Mouse (Mus musculus) gastrocnemius, adult 8-10 months (tissue): ENCODE results near the gene Pld1. TPM values are rescaled to one million over a fixed set of nuclear protein-coding genes. Genes with fewer than 3 reads are reported as not detected.
A peak's percentile ranks its signal among the peaks of the same experiment; 100 is the strongest.

Source experiments
- DNase-seq, 2 experiments: peaks; one replicate each; pipeline ENCODE4 v3.0.0; 2022; ENCODE audit warnings: low spot score in 2 of 2
- total RNA-seq, 4 experiments: library from RNA; stranded (reverse); gene quantifications; 2 replicates each; pipeline ENCODE4 v1.2.4; 2022

Gene Pld1
- total RNA-seq, 4 experiments from 2014 or later = 2.5 to 6.8 (median 3.7) TPM

DNA sequence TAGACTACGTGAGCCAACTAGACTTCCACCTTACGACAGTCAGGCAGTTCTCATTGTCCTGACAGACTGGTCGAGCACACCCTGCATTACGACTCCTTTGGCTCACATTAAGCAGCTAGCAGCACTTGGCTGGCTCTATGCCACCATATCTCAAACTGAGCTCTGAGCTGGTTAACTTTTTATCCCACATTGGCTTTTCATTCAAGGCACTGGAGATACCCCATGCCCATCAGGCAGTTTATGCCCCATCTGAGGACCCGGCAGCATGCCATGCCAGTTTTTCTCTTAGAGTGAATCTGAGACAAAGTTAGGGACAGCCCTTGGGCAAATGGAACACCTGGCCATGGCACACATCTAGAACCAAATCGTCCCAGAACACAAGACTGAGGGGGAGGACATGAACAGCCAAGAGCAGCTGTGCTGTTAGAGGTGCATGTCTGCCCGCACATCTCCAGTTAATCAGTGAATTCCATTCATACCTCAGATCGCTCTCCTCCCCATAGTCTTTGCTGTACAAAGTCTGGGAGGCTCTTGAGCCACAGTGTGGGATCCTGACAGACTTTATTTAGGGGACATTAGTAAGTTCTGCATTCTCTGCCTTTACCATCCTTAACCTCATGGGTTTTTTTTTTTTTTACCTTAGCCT lies 49.5 kb downstream of the Pld1 start:
- DNase-seq = no peak

DNA sequence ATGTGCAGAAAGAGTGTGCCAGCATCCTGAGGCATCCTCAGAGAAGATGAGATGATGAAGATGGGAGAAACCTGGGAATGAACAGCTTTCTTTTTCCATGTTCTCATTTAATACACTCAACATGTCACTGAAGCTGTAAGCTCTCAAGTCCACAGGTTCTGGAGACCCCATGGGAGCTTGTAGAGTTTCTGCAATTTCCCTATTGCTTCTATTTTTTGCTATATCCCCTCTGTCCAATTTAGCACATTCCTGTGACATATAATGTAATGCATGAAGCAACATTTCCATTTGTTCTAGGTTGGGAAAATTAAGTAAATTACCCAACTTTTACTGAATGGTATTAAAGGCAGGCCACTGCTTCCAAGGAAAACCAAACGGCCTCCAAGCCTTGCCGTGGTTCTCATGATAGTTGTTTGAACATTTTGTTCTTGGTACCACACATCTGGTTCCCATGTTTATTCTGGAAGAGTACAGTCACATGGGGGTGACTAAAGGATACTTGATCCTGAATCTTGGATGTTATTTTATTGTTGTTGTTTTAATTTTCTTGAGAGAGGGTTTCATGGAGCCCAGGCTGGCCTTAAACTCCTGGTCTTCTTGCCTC lies 52.7 kb downstream of the Pld1 start:
- DNase-seq = no peak

DNA sequence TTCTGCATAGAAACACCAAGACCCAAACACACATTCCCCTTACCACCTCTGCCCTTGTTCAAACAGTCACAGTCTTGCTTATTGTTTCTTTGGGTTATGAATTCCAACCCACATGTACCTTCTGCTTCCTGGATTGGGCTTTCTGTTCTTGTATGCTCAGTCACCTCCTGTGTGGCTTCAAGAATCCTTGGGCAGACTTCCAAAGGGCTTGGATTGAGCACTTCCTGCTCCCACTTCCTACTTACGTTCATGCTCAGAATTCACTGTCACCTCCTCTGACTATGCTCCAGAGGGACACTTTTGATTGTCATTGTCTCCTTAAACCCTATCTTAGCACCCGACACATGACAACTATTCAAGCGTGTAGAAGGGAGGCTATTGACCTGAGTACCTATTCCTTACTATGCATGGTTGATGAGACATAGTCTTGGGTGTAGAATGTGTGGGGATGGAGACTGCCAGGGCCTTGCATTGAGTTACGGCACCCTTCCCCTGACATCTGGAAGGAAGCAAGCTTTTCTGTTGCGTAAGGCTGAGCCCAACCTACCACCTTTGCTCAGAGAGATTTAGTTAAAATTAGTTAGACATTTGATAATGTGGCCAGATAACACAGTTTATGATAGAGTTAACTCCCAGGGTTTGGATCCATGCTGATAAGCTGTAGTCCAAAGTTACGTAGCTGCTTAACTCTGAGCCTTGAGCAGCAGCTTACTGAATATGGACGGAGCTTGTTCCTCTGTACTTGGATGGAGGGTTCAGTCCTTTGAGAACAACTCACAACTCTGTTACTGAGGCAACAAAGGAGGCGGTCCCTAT lies 55.9 kb downstream of the Pld1 start:
- no peak for DNase-seq

DNA sequence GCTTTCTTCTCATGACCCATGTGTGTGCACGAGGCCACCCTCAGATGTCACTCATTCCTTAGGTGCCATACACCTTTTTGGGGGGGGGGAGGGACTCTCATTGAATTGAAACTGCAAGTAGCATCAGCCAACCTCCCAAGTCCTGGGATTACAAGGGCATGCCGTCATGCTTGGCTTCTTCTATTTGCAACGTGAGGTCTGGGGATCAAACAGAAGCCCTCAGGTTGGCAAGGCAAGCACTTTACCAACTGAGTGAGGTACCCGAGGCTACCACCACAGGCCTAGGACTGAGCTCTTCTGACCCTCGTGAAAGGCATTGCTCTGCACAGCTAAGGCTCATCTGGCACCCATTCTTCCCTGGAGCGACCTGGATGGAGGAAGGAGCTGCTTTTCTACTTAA lies 65.8 kb downstream of the Pld1 start:
- DNase-seq = no peak

DNA sequence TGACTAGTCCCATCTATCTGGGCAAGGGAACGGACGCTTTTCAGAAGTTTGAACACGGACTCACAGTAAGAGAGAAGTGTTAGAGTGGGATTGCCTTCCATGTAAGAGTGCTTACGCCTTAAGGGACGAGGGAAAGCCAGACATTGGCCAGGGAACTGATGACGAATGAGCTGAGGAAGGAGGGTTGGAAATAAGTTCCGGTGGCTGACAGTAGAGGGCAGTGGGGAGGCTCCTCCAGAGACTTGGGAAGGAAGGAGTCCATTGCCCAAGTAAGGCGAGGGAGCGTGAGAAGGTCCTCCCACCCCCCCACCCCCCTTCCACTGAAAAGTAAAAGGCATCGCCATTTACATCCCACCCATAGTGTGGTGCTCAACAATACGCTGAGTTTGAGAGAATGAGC lies 69.2 kb downstream of the Pld1 start:
- no peak for DNase-seq

DNA sequence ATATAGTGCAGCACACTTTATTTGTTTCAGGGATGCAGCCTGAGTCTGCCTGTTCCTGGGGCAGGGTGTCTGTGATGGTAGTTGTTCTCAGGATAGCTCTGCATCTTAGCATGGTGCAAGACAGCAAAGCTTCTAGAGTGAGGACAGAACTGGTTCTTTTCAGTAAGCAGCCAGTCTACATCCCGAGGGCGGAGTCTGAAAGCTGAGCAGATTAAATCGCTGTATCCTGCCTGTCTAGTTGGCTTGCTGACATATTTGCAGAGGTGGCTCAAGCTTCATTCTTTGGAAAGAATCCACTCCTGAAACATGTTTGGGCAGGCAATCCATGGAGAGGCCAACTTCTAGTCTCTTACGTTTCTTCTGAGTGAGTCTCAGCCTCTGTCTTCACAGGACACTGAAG lies 69.9 kb downstream of the Pld1 start:
- no peak for DNase-seq

DNA sequence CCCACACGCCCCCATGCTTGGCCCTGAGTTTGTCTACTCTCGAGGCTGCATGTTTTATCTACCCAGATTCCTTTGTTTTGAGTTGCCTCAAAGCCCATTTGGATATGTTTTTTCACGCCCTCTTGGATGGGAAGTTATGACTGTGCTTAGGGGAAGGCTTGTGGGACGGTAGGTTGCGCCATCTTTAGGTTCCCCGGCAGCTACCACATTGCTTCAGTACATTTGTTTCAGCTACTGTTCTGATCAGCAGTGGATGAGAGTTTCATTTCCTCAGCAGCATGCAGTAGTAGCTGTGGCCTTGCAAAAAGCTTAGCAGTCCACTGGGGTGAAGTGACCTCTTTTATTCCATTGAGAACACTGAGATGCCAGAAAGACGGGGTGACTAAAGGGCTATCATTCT lies 73.7 kb downstream of the Pld1 start:
- no peak for DNase-seq

DNA sequence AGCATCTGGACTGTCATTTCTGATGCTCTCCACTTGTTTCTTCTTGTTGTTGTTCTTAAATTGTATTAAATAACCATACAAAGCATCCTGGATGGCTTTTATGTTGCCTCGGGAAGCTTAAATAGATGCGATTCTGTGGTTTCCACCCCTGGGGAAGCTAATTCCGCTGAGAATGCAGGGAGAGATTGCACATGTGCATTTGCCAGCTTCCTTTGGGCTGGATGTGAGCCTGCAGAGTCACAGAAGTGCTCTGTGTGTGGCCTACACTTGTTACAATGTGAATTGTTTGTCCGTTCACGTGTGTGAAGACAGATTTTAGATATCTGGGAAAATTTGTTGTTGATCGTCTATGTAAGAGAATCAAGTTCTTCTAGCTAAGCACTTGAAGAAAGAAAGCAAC lies 74.9 kb downstream of the Pld1 start:
- DNase-seq = no peak

DNA sequence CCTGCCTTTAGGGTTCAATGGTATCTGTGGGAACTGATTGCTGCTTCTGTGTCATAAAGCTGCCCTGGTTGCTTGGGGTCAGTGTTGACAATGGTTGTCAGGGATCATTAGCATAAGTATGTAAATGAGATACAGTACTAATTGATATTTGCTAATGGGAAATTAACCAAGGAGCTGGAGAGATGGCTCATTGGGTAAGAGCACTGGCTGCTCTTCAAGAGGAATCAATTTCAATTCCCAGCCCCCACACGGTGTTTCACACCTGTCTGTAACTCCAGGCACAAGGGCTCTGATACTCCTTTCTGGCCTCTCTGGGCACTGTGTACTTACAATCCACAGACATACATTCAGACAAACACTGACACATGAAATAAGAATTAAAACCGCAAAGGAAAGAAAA lies 78.5 kb downstream of the Pld1 start:
- no peak for DNase-seq

DNA sequence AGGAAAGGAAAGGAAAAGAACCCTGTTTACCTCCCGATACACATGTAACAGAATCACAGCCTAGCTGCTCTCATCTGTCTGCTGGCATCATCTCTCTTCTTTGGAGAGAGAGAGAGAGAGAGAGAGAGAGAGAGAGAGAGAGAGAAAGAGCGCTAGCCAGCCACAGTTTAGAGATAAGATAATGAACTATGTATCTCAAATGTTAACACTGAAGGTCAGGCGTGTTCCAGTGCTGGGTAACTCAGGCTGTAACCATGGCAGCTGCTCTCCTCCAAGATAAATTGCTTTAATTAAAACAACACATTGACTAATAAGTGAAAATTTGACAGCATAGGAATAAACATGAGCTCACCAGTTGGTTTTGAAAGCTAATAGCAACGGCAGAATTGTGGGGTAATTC lies 81.2 kb downstream of the Pld1 start:
- DNase-seq = no peak

DNA sequence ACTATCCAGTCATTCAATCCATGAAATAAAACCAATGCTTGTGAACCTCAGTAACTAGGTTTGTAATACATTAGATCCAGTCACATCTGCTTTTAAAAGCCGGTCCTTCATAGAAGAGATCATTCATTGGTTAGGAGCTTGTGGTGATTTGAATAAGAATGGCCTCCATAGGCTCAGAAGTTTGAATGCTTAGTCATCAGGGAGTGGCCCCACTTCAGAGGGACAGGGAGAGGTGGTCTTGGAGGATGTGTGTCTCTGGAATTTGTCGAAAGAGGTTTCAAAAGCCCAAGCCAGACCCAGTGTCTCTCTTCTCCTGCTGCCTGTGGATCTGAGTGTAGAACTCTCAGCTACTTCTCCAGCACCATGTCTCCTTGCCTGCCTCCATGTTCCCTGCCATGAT lies 81.9 kb downstream of the Pld1 start:
- no peak for DNase-seq

DNA sequence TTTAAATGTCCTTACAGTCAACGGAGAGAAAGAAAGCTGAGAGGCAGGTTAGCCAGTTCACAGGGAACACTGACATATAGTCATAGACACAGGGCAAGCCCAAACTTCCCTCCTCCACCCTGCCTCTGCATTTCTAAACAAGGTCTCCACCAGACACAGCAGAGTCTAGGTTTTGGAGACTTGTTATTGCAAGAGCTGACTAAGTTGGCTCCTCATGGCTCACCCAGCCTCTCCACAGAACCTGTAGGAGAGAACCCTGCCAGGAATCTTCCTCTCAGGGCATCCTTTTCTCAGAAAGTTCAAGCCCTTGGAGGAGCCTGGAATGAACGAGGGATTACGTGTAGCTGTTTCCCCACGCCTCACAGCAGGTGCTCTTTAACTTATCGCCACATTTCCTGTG lies 83.7 kb downstream of the Pld1 start:
- no peak for DNase-seq

DNA sequence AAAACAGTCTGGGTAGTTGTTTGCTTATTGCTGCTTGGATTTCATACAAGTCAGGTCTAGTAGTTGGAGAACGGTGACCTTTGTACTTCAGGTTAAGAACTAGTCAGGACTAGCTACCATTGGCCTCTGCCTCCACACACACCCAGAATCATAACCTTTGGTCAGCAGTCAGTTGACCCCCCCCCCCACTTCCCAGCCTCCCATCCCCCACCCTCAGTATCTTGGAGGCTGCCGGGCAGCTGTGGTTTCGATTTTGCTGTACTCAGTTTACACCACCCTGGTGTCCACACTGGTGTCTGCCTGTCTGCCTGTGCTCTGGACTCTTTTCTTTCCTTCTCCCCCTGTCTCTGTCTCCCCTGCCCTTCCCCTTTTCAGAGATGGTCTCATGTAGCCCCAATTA lies 88.4 kb downstream of the Pld1 start:
- DNase-seq = no peak

DNA sequence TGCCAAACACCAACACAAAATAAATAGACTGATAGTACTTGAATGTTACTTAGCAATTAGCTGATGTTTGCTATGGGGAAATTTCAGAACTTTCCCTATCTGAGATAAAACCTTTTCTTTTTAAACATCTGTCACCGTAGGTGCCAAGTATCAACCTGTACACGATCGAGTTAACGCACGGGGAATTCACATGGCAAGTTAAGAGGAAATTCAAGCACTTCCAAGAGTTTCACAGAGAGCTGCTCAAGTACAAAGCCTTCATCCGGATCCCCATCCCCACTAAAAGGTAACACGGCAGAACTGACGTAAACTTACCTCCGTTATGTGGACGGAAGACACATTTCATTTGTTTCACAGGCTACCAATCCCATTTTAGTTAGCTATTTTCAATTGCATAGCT lies 90.0 kb downstream of the Pld1 start:
- no peak for DNase-seq

DNA sequence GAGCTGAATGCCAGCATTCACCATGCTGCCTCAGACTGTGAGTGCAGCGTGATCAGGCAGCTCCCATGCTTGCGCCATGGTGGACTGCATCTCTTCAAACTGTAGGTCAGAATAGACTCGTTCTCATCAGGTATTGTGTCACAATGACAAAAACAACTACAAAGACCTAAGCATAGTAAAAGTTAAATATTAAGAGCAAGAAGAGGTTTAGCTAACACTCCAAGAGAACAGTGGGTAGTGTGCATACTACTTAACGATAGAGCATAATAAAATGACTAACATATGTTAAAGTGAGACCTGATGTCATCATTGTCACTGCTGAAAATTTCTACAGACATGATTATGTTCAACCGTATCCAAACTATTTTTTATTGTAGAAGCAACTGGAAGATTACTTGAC lies 92.4 kb downstream of the Pld1 start:
- no peak for DNase-seq

DNA sequence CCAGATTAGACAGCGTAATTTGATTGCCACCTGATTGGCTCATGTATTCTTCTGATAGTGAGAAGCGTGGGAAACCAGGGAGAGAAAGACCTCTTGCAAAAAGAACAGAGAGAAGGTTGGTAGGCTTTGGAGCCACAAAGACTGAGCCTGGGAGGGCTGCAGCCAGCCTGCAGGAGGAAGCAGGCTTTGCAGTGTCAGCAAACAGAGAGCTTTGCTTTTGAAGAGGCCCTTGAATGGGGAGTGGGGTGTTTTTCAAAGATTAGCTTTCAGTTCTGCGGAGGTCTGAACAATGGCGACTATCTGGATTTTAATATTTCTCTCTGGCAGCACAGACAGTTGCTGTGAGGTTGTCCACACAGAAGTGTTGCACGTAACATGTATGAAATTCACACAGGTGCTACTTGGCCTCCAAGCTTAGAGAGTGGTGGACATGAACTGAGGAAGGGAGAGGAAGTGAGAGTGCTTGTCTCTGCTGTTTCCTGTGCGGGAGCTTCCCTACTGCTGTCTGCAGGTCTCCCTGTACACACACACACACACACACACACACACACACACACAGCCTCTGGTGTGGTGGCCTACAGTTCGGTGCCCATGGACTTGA lies 93.2 kb downstream of the Pld1 start:
- no peak for DNase-seq

DNA sequence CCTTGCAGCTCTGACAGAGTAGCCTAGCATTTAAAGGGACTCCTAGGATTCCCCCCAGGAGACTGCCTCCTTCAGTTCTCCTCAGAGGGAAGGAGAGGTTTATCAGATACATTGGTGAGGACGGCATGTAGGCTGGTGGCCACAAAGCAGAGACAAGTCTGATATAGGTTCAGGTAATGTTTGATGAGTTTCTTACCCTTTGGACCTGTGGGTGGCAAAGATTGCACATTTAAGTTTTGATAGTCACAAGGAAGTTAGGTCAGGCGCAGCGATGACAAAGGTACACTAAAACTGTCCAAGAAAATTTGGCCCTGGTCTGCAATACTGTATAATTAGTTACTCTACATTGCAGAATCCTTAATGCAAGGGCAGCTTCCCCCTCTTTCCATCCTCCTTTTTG lies 95.4 kb downstream of the Pld1 start:
- no peak for DNase-seq

DNA sequence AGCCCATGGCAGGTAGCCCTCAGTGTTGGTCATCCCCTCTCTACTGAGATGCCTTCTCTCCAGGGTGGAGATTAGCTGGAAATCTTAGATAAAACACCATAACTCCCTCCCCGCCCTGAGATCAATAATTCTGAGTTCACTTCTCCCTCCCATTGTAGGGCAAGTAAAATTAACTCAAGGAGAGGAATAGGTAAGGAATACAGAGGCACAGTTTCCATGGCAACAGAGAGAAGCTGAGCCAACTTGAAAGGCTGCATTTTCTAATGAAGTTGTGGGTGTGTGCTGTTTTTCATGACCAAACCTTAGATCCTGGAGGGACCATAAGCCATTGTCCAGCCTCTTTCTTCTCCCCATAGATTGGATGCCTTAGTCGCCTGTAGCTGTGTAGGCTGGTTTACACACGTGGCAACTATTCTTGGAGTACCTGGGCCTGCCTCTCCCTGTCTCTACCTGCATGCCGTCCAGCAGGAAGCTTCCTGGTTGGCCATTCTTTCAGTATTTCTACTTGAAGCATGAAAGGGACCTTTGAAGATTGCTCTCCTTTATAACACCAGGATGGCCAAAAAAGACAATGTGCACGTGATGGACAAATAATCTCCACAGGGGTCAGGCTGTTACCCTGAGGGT lies 96.3 kb downstream of the Pld1 start:
- no peak for DNase-seq

DNA sequence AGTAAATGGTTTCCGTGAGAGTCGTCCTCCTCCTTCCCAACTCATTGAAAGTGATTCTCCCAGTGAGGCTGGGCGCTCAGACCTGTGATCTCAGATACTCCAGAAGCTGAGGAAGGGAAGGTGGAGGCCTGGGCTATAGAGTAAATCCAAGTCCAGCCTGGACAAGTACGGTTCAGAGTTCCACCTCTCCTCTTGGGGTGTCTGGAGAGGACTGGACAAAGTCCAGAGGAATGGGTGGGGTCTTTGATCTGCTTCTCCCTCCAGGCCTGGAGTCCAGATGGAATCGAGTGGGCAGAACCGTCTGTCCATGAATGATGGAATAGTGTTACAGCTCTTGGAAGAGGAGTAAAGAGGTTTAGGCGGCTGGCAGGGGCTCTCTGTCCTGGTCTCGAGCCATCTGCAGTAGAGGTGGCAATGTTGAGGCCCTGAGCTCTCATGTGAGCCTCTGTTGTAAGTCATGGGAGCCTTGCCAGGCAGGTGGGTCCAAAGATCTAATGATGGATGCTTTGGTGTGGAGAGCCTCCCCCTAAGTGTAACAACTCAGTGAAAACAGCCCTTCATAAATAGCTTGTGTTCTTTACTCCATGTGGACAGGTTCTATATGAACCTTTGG lies 98.9 kb downstream of the Pld1 start:
- DNase-seq = peak in 1 of 2 experiments; percentile 7

DNA sequence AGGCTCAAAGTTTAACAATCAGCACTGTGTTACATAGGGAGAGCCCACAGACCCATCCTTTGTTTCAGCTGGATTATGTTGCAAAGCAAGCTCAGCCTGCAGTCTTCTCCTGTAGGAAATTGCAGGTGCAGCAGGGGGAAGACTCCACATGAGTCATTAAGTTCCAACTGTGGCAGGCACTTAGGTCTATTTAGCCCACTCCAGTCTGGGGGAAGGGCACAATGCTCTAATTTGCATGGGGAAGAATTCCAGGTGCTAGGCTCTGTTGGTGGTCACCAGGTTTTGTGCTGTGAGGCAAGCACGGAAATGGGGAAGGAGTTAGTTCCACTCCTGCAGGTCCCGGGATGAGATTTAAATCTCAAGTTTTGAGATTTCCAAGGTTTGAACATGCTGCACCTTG lies 99.6 kb downstream of the Pld1 start:
- no peak for DNase-seq

DNA sequence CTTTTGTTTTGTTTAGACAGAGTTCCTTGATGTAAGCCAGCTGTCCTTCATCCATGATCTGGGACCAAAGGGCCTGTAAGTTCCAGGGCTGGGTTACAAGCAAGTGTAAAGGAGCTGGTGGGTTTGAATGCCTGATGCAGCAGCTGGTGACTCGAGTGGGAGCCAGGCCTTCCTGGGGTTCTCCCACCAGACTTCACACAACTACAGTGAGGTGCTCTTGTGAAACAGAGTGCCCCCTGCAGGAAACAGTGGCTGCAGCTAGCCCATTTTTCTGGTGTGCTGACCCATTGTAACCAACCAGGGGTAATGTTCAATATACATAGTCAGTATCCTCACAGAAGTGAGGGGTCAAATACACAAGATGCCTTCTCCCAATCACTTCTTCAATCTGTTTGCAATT lies 101.3 kb downstream of the Pld1 start:
- DNase-seq = no peak

DNA sequence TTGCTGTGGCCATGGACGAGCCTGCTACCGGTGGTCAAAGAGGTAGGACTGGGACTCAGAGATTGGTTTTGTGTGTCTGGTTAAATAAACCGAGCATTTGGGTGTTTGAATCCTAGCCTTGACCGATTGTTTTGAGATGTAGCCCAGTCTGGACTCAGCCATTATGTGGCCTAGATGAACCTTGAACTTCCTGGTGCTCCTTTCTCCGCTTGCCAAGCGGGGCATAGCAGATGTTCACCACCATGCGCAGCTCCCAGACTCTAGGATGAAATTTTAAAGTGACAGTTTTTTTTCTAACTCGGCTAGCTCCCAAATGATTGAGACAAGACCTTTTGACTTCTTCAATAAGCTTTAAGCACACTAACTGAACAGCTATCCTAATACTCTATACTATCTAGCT lies 102.7 kb downstream of the Pld1 start:
- DNase-seq = no peak
